Mouse (Mus musculus): Measurements from ENCODE around the gene Strbp.
A peak's percentile ranks its signal among the peaks of the same experiment; 100 is the strongest.

Gene Strbp

DNA sequence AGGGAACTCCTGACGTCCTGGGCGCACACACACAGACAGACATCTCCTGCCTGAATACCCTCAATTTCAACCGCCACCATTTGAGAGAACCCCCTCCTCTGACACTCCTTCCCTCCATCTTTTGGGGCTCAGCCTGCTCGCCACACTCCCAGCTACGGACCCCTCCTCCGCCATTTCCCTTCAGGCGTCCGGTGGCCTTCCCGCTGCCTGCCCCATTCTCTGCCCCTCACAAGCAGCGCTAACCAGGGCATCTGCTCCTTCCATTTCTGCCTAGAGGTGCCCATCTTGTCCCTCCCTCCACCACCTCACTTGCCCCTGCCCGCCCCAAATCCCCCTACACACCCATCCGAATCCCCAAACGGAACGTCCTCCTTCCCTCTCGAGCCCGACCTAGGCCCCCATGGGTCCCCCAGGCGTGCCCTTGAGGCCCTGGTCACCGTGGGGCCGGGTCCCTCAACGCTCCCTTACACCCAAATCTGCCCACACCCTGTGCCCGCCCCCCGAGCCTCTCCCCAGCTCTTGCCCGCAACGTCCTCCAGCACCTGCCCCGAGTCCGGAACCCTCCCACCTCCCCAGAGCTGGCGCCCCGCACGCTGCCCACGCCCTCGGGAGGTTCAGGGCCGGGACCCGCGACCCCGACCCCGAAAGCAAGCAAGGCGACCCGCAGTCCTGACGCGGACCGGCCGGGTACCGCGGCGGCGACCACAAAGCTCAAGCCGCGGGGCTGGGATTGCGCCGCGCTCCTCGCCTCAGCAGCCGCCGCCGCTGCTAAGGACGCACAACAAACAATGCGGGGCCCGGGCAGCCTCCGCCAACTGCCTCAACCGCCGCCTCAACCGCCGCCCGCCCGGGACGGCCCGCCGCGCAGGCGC, 1.1 kb downstream of the Strbp start:
- DNase-seq (ENCODE audit: low spot score) = peak; percentile 10

- no peak for DNase-seq (ENCODE audit: low spot score)
Observed at GRCm38 (mm10) chr2:37689064-37689615, 14.5 kb downstream of the Strbp start.

DNA sequence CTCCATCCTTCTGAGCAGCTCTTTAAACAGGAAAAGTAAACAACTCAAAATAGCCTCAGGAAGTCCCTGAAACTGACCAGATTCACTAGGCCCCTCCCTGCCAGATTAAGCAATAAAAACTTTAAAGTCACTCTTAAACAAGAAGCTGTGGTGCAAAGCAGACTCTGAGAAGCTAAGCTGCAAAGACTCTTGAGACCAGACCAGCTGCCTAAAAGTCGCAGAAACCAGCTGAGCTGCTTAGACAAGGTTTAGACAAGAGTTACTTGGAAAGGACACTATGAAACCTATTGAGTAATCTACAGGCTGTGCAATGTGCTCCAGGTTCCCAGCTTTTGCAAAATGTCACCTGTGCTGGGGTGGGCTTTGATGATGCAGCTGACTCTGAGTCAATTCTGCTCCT, 16.6 kb downstream of the Strbp start:
- DNase-seq (ENCODE audit: low spot score) = no peak

GRCm38 (mm10) chr2:37684864-37685263, 18.8 kb downstream of the Strbp start:
- no peak for DNase-seq (ENCODE audit: low spot score)

DNA sequence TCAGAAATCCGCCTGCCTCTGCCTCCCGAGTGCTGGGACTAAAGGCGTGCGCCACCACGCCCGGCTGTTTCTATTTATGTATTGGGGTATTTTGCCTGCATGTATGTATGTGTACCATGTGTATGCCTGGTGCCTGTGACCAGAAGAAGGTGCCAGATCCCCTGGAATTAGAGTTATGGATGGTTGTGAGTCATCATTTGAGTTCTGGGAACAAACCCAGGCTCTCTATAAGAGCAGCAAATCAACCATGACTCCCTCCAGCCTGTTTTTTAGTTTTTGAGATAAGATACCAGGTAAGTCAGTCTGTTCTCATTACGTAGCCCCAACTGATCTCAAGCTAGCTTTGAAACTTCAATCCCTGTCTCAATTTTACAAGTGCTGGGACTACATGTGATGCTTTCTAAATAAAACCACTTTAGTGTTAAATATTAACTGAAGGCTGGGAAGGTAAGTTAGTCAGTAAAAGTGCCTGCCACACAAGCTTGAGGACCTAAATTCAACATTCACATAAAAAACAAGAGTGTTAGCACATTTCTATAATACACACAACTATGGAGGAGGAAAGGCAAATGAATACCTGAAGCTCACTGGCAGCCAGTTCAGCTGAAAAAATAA, 21.4 kb downstream of the Strbp start:
- DNase-seq (ENCODE audit: low spot score) = no peak

- DNase-seq (ENCODE audit: low spot score) = no peak
Observed at GRCm38 (mm10) chr2:37651086-37651485, 52.6 kb downstream of the Strbp start.

- DNase-seq (ENCODE audit: low spot score) = no peak
Observed at GRCm38 (mm10) chr2:37649590-37649989, 54.1 kb downstream of the Strbp start.

DNA sequence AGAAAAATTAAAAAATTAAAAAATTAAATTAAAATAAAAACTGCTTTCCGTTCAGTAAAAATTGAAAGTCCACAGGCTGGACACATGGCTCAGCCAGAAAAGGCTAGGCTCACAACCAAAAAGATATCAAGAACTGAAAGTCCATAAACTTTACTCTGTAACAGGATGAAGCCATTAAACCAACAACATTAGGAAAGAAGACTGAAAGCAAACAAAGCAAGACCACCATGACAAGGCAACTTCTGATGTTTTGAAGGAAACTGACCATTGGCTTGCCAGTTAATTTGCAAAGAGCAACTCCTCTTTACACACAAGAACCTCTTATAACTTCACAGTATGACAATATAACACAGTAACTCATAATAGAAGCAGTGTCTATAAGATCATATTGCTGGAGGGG, 54.7 kb downstream of the Strbp start:
- no peak for DNase-seq (ENCODE audit: low spot score)

DNA sequence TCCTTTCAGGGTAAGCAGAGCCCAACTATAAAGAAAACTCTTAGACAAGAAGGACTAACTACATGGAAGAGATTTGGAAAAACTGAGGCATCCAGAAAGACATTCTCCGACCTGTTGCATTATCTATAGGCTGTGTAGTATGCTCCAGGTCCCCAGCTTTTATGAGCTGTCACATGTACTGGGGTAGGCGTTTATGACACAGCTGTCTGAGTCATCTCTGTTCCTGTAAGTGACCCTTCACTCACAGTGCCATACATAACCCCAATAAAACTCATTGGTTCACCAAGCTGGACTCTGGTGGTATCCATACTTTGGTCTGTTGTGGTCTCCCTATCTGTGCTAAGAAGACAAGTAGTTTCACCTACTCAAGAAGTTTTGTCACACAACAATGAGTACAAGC, 80.3 kb downstream of the Strbp start:
- DNase-seq (ENCODE audit: low spot score) = no peak

DNA sequence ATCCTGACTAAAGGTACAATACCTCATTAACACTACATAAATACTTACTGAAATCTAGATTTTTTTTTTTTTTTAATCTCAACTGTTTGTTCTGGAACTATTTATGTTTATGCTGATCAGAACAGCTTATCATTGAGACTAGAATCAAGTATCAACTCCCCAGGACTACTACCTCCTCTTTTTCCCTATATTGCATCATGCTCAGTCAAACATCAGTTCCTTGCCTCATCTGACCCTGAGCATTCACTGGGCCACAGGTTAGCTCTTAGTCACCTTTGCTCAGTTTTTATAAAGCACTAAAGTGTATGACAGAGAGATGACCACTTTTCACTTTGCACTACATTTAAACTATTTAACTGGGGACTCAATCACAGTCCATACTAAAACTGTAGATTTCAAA, 115.7 kb downstream of the Strbp start:
- no peak for DNase-seq (ENCODE audit: low spot score)

DNA sequence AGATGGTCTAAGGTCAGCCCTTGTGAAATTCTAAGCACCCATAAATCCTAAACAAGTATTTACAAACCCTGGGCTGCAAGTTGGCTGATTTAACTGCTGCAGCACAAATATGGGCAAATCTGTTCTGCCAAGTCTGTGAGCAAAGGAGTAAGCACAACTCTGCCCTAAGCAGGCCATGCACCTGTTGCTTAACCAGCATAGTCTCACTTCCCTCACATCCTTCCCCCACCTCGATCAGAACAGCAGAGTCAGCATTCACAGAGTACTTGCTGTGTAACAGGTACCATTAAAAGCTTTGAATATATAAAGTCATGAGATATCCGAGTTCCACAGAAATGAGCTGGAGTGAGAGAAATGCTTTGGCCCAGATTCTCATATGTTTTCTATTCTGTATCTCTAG, 125.5 kb downstream of the Strbp start:
- no peak for DNase-seq (ENCODE audit: low spot score)

GRCm38 (mm10) chr2:37576661-37577060, 127.0 kb downstream of the Strbp start:
- DNase-seq (ENCODE audit: low spot score) = no peak

DNA sequence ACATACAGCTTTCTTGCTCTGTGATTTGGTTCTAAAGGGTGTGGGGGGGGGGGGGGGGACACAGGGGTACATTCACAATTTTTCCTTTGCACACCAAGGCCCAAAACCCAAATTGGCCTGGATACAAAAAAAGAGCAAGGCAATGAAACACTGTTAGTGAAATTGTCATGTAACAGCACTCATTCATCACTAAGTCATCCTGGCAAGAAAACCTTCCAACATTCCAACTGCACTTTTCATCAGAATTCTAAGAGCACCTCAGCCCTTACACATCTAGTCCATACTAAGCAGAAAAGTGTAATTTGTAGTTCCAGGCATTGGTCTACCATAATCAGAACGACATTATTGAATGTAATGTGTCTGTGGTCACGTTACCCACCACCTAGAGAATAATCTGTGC, 131.5 kb downstream of the Strbp start:
- DNase-seq (ENCODE audit: low spot score) = no peak

GRCm38 (mm10) chr2:37570703-37571102, 133.0 kb downstream of the Strbp start:
- no peak for DNase-seq (ENCODE audit: low spot score)

DNA sequence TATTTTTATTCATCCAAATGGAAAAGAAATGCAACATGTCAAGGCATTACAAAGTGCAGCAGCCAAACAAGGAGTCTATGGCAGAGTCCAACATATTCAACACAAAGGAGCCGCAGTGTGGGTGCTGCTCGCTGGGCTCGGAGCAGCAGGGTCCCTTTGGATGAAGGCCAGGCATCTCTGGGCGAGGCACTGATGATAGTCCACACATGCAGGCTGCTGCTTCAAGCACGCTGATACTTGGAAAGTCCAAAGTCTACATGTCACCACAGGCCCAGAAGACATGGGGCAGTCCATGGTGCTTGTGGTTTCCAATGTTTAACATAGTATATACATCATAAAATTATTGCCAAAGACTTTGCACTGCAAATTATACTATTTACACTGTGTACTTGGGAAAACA, 133.8 kb downstream of the Strbp start:
- no peak for DNase-seq (ENCODE audit: low spot score)

- no peak for DNase-seq (ENCODE audit: low spot score)
Observed at GRCm38 (mm10) chr2:37566035-37566434, 137.6 kb downstream of the Strbp start.

DNA sequence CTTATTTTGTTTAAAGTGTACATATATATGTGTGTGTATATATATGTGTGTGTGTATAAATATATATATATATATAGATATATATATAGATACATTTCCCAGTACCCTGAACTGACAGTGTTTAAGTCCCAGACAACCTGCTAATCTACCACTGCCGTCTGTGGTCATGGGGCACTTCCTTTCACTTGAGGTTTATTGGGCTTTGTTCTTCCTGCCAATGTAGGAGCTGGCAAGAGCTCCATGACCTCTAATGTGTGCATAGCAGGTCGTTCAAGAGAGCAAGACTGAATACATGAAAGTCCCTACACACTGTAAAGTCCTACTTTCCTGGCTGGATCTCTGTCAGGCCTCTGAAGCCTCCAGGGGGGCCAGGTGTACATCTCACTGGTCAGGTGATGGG, 138.1 kb downstream of the Strbp start:
- no peak for DNase-seq (ENCODE audit: low spot score)

GRCm38 (mm10) chr2:37556366-37556765, 147.3 kb downstream of the Strbp start:
- no peak for DNase-seq (ENCODE audit: low spot score)

- DNase-seq (ENCODE audit: low spot score) = no peak
Observed at GRCm38 (mm10) chr2:37549346-37550012, 154.2 kb downstream of the Strbp start.

GRCm38 (mm10) chr2:37531639-37532038, 172.0 kb downstream of the Strbp start:
- no peak for DNase-seq (ENCODE audit: low spot score)

GRCm38 (mm10) chr2:37530766-37531165, 172.9 kb downstream of the Strbp start:
- DNase-seq (ENCODE audit: low spot score) = no peak

DNA sequence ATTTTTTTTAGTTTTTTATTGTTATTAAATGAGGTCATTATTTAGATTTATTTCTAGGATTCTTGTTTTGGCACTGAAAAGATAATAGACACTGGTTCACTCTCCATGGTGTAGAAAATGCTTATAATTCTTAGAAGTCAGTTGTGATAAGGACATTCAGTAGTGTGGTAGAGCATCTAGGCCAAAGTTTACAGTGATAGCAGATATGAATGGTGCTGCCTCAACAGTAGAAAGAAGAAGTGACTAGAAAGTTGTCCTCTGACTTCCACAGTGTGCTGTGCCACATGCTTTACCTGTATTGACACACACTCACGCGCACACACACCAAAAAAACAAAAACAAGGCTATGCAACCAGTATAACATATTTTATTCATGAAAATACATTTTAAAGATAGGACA, 174.3 kb downstream of the Strbp start:
- no peak for DNase-seq (ENCODE audit: low spot score)

DNA sequence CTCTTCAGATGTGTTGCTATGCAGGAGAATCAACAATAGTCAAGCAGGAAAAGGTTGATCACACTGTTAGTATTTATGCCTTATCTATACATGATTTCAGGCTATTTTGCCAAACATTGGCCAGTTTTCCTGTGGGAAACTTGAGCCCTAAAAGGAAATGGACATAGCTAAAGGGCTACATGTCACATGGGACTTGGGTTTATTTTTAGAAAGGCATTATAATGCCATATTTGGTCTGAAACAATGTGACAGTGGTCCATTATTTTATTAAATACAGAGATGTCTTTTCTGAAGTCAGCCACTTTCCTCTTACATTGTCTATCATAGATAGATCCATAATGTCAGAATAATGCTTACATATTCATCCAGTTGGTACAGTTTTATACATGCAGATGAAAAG, 176.1 kb downstream of the Strbp start:
- no peak for DNase-seq (ENCODE audit: low spot score)
